Mouse (Mus musculus) heart, postnatal 10 days (tissue): ENCODE results near the gene Prdm8. TPM values are rescaled to one million over a fixed set of nuclear protein-coding genes. Genes with fewer than 3 reads are reported as not detected.

Source experiments
- DNase-seq, 2 experiments: peaks; one replicate each; pipeline ENCODE4 v3.0.0; 2021
- intact Hi-C: fragments of 180-260 bp; cut with DNase I; formaldehyde crosslinking; loops from one replicate; pipeline ENCODE4 v1.15.1; 2025
- total RNA-seq, 2 experiments: library from RNA; stranded (reverse); gene quantifications; 2 replicates each; pipeline ENCODE4 v1.2.3; 2021

The Prdm8 gene
- total RNA-seq, 2 experiments from 2014 or later: 0.29 to 0.45 TPM

DNA sequence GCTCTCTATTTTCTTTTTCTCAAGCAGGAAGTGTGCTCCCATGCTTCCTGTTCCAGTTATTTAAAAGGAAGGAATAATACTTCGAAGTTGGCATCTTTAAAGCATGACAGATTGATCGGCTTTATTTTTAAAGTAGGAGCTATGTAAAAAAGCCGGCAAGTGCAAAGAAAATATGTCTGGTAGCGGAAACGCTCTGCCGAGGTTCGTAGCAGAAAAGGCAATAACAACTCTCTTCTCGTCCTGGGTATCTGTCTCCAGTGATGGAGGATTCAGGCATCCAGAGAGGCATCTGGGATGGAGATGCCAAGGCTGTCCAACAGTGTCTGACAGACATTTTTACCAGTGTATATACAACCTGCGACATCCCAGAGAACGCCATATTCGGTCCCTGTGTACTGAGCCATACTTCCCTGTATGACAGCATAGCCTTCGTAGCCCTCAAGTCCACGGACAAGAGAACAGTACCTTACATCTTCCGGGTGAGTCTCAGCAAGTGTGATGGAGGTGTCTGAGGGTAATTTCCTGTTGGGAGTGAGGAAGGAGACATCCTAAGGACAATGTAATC lies 16.1 kb downstream of the Prdm8 start:
- peak in 1 of 2 experiments; percentile 11 for DNase-seq
- intact Hi-C loops: loop anchor here (10.0 kb wide), 1 partner anchor 142 kb away; the partner anchor contains the start of gene Cfap299

DNA sequence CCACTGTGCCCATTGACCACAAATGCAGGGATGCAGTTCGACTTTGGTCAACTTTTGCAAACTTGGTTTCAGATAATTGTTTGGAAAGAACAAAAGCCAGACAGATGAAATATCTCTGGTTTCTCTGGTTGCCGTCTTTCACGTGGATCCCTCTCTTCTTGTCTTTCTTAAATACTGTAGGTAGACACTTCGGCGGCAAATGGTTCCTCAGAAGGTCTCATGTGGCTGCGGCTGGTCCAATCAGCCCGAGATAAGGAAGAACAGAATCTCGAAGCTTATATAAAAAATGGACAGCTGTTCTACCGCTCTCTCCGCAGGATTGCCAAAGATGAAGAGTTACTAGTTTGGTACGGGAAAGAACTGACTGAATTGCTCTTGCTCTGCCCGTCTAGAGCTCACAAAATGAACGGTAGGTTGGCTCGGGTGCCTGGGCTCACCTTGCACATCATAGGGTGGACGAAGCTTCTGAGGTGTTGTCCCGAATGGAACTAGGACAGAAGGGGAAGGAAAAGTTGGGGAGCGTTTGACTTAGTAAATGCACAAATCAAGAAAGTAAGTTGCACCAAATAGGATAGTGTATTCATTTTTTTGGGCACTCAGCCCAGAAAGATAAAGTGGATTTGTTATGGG lies 17.4 kb downstream of the Prdm8 start:
- intact Hi-C loops: loop anchor here (10.0 kb wide), 1 partner anchor 140 kb away; the partner anchor contains the start of gene Cfap299
- peak in 1 of 2 experiments; percentile 8 for DNase-seq

GRCm38 (mm10) chr5:98184971-98185805 lies 18.2 kb downstream of the Prdm8 start:
- intact Hi-C loops: loop anchor here (10.0 kb wide), 1 partner anchor 140 kb away; the partner anchor contains the start of gene Cfap299
- peak; percentile 91 for DNase-seq

GRCm38 (mm10) chr5:98185806-98186751 lies 19.1 kb downstream of the Prdm8 start:
- intact Hi-C loops: loop anchor here (10.0 kb wide), 1 partner anchor 139 kb away; the partner anchor contains the start of gene Cfap299
- peak; percentile 50 to 56 for DNase-seq

- intact Hi-C loops: loop anchor here (10.0 kb wide), 2 partner anchors 135 to 1065 kb away; partner anchors contain the start of gene Cfap299
- peak in 1 of 2 experiments; percentile 16 for DNase-seq
These were observed 22.5 kb downstream of the Prdm8 start for GRCm38 (mm10) chr5:98189181-98190180.

GRCm38 (mm10) chr5:98192295-98192983 lies 25.4 kb downstream of the Prdm8 start:
- no peak for DNase-seq
- intact Hi-C loops: loop anchor here (10.0 kb wide), 1 partner anchor 1068 kb away; no protein-coding TSS in a partner anchor

DNA sequence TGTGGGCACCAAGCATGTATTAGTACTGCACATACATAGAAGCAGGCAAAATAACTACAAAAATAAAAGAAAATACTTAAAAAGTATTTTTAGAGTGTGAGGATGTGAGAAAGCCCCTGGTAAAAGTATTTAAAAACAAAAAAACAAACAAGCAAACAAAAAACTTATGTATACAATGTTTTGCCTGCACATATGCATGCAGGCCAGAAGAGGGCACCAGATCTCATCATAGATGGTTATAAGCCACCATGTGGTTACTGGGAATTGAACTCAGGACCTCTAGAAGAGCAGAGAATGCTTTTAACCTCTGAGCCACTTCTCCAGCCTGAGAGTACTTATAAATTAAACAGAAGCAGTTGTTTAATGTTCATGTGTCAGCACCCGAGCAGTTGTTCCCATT lies 28.0 kb downstream of the Prdm8 start:
- DNase-seq: no peak
- intact Hi-C loops: loop anchor here (10.0 kb wide), 1 partner anchor 1070 kb away; no protein-coding TSS in a partner anchor

GRCm38 (mm10) chr5:98198412-98199218 lies 31.6 kb downstream of the Prdm8 start:
- DNase-seq: no peak
- intact Hi-C loops: loop anchor here (10.0 kb wide), 1 partner anchor 1074 kb away; no protein-coding TSS in a partner anchor

- intact Hi-C loops: loop anchor here (10.0 kb wide), 1 partner anchor 1074 kb away; no protein-coding TSS in a partner anchor
These were observed 32.2 kb downstream of the Prdm8 start for GRCm38 (mm10) chr5:98199219-98199552.

DNA sequence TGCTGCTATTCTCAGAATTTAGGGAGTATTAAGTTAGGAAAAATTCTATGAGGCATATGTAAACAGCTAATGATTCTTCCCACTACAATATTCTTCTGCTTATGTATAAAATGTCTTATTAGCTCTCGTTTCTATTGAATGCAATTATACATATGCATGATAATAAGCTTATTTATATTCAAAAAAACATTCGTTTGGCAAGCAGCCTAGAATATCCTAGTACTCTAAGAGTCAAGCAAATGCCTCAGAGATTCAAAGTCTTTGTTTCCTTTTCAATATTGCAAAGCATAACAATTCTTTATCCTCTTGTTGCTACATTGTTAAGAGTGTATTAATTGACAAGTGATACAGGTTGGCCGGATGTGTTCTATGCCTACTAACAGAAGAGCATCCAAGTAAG lies 34.6 kb downstream of the Prdm8 start:
- DNase-seq: no peak
- intact Hi-C loops: no loop called here

More at GRCm38 (mm10) chr5:98199219-98199552, 32.2 kb downstream of the Prdm8 start:
- DNase-seq: no peak

- intact Hi-C loops: no loop called here
These were observed 36.0 kb downstream of the Prdm8 start for GRCm38 (mm10) chr5:98202996-98203395.

DNA sequence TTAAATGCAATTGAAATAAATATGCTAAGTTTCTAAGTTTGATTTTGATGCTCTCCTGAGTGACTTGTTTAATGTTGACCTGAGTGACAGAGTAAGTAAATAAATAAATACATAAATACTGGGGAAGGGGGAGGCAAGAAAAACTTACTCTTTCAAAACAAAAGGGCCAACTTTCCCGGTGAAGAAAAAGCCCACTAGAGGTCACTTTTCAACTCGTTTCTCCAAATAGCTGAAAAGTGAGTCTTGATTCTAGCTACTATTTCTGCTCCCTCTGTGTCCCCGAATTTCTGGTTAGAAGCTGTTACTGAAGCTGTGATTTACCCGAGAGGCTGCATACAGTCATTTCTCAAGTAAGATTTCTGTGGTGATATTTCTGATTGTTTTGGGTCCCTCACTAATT lies 45.5 kb downstream of the Prdm8 start:
- intact Hi-C loops: no loop called here
- no peak for DNase-seq

More at GRCm38 (mm10) chr5:98202996-98203395, 36.0 kb downstream of the Prdm8 start:
- no peak for DNase-seq

GRCm38 (mm10) chr5:98221956-98222355 lies 55.0 kb downstream of the Prdm8 start:
- DNase-seq: no peak
- intact Hi-C loops: no loop called here

- intact Hi-C loops: no loop called here
- no peak for DNase-seq
These were observed 59.7 kb downstream of the Prdm8 start for GRCm38 (mm10) chr5:98226710-98227109.

DNA sequence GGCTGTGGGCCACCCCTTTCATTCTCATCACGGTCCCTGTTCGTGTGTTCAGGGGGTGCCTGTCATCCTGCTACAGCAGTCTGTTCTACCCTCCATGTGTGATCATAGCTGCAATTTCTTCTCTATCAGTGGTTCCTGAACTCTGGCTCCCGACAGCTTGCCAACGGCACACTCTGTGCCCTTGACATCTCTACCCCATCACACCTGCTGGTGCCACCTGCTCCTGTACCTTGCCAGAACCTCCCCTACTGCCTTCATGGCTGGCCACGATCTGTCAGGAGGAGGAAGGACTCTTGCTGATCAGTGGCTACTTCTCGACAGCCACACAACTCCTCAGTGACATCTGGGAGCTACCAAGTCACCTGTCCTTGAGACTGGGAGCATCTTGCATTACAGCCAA lies 62.5 kb downstream of the Prdm8 start:
- intact Hi-C loops: no loop called here
- DNase-seq: no peak

DNA sequence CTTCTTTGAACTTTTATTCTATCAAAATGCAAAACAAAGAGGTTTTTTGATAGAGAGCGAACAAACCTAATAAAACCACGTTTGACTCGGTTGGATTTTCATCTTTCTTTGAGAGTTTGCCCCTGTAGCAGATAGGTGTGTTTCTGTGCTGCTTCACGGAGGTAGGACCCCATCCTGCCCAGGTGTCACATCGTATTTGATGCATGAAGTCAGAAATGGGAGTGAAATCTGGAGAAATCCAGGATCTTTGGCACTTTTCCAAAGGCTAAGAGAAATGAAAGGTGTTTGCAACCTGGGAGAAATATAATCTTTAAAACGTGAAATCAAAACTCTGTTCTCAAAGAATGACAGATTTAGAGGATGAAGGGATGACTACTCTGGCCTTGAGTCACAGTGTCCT lies 71.5 kb downstream of the Prdm8 start:
- DNase-seq: no peak
- intact Hi-C loops: no loop called here
